Mouse (Mus musculus): ENCODE data around the gene Lhb. TPM values are rescaled to one million over a fixed set of nuclear protein-coding genes. Genes with fewer than 3 reads are reported as not detected.

Gene Lhb
- total RNA-seq, 2 experiments from 2014 or later = not detected

DNA sequence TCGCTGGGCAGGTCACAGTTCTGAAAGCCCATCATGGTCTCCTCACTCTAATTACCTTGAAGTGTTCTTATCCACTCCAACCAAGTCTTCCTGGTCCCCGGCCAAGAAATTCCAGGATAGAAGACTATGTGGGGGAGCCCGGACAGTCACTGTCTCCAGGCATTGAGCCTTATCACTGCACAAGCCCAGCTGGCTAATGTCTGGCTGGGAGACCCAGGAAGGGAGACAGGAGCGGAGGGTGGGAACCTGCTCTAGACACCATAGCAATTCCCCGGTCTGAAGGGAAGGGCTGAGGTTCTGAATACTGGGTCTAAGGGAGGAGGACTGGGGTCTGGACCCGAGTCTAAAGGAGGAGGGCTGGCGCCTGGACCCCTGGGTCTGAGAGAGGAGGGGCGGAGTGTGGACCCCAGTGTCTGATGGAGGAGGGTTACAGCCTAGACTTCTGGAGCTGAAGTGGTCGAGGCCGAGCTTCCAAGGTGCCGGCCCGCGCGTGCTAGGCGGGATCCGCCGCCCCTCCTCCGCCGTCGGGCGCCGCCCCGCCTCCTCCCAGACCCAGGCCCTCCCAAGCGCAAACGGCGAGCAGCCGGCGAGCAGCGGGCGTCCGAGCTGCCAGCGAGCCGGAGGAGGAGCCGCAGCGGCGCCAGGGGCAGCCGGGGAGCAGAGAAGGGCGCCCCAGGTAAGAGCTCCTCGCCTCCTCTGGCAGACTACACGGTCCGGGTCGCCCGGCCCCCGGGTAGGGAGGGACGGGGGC is 7.3 kb upstream of the Lhb start, which contains the start of gene Ntf5:
Ntf5 (plus strand) TSS at position 583 of the 751 bp plus-strand sequence.
- intact Hi-C loops (cut with DNase I) = no loop called here
- DNase-seq = peak; percentile 45 to 46

GRCm38 (mm10) chr7:45413864-45414739 is 6.5 kb upstream of the Lhb start:
- DNase-seq = no peak
- intact Hi-C loops (cut with DNase I) = no loop called here

DNA sequence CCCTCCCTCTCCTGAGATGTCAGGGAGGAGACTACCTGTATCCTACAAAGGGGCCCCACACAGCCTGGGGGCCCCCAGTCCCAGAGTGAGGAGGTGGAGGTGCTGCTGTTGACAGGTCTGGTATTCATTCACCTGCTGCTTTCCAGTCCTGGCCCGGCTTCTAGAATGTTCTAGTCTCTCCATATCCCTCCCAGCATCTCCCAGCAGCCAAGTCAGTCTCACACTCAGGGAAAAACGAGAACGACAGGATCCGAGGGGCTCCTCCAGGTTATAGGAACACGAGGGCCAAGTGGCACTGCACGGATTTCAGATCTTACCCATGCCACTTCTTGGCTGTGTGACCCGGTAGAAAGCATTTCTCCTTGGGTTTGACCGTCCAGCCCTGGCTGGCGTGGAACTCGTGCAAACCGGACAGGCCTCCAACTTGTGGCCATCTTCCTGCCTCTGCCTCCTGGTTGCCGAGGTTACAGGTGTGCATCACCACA is 5.8 kb upstream of the Lhb start:
- intact Hi-C loops (cut with DNase I) = no loop called here
- DNase-seq = no peak

- intact Hi-C loops (cut with DNase I) = no loop called here
- DNase-seq = no peak
Observed at GRCm38 (mm10) chr7:45415636-45416035, 5.0 kb upstream of the Lhb start.

- intact Hi-C loops (cut with DNase I) = no loop called here
- DNase-seq = no peak
Observed at GRCm38 (mm10) chr7:45417962-45418492, 2.6 kb upstream of the Lhb start.

GRCm38 (mm10) chr7:45419859-45420614 is 583 bp upstream of the Lhb start:
- intact Hi-C loops (cut with DNase I) = no loop called here
- no peak for DNase-seq

DNA sequence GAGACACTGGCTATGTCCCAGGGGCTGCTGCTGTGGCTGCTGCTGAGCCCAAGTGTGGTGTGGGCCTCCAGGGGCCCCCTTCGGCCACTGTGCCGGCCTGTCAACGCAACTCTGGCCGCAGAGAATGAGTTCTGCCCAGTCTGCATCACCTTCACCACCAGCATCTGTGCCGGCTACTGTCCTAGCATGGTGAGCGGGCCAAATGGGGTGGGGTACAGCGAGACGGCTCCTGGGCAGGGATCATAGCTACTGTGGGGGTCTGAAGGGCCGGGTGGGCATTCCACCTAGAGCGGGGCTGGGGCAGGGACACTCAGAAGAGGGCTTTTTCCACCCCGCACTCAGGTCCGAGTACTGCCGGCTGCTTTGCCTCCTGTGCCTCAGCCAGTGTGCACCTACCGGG is 574 bp downstream of the Lhb start:
- intact Hi-C loops (cut with DNase I) = no loop called here
- no peak for DNase-seq

GRCm38 (mm10) chr7:45426556-45426955 is 5.9 kb downstream of the Lhb start:
- intact Hi-C loops (cut with DNase I) = no loop called here
- no peak for DNase-seq

DNA sequence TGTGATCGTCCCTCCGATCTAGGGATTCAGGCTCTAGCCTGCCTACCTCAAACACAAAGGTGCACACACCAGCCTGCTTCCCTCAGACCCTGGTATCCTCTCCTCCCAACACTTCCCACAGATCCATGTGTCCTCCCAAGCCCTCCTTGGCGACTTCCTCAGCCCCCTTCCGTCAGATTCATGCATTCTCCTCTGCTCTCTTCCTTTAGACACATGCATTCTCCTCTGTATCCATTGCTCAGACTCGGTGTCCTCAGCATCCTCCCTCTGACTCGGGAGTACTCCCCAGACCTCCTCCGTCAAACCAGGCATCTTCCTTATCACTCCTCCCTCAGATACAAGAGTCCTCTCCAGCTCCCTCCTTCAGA is 13.2 kb downstream of the Lhb start:
- DNase-seq = no peak
- intact Hi-C loops (cut with DNase I) = loop anchor here (2.0 kb wide), 1 partner anchor 27 kb away; no protein-coding TSS in a partner anchor

- intact Hi-C loops (cut with DNase I) = loop anchor here (2.0 kb wide), 1 partner anchor 28 kb away; no protein-coding TSS in a partner anchor
- peak; percentile 100 for DNase-seq
Observed at GRCm38 (mm10) chr7:45434203-45435015, 13.8 kb downstream of the Lhb start, which contains the start of gene Gys1. Gys1 (plus strand) TSS chr7:45434844.

DNA sequence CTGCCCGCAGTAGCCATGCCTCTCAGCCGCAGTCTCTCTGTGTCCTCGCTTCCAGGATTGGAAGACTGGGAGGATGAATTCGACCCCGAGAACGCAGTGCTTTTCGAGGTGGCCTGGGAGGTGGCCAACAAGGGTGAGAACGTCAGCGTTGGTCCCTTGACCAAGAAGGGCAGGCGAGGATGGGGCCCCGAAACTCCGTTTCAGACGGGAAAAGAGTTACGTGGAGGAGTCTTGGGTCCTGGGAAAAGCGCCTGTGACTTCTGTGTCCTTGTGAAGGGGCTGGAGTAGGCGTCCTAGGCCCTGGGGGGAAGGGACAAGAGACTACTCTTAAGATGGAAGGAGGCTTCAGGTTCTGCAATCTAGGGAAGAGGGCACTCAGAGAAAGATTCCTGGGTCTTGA is 14.4 kb downstream of the Lhb start:
- intact Hi-C loops (cut with DNase I) = loop anchor here (2.0 kb wide), 1 partner anchor 28 kb away; no protein-coding TSS in a partner anchor
- no peak for DNase-seq

- DNase-seq = no peak
Observed at GRCm38 (mm10) chr7:45436444-45436843, 15.8 kb downstream of the Lhb start.

DNA sequence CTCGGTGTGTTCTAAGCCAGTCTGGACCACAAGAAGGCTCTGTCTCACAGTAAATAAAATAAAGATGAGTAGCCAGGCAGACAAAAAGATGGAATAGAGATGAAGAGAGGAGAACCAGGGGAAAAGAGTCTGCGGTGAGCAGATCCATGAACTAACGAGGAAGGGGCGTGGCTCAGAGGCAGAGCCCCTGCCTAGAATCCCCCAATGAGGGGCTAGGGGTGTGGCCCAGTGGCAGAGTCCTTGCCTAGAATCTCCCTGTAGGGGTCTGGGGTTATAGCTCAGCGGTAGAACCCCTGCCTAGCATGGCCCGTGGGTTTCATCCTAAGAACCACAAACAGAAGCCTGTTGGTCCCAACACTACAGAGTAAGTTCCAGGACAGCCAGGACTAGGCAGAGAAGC is 16.4 kb downstream of the Lhb start:
- DNase-seq = no peak
- intact Hi-C loops (cut with DNase I) = no loop called here

More at GRCm38 (mm10) chr7:45436444-45436843, 15.8 kb downstream of the Lhb start:
- intact Hi-C loops (cut with DNase I) = no loop called here

- DNase-seq = peak in 1 of 2 experiments; percentile 17
Observed at GRCm38 (mm10) chr7:45437521-45438276, 17.1 kb downstream of the Lhb start, which contains the start of gene Ruvbl2. Ruvbl2 (minus strand) TSS chr7:45438096.

GRCm38 (mm10) chr7:45443526-45444420 is 23.2 kb downstream of the Lhb start:
- no peak for DNase-seq
- intact Hi-C loops (cut with DNase I) = no loop called here

More at GRCm38 (mm10) chr7:45437521-45438276, 17.1 kb downstream of the Lhb start, which contains the start of gene Ruvbl2:
- intact Hi-C loops (cut with DNase I) = no loop called here

DNA sequence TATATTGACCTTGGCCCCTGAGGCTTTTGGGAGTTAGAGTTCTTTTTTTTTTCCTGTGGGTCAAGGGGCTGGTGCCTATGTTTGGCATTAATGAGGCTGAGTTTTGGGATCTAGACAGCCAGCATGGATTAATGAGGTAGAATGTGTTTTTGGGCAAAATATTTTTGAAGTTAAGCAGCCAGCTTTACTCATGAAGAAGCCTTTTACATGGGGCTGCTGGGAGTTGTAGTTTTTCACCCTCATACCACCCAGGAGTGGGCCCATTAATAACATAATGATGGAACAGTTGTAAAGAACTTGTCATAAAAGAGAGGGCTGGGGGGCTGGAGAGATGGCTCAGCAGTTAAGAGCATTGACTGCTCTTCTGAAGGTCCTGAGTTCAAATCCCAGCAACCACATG is 26.0 kb downstream of the Lhb start:
- intact Hi-C loops (cut with DNase I) = no loop called here
- DNase-seq = no peak

GRCm38 (mm10) chr7:45447325-45447990 is 26.8 kb downstream of the Lhb start:
- peak in 1 of 2 experiments; percentile 54 for DNase-seq
- intact Hi-C loops (cut with DNase I) = no loop called here
